Mouse (Mus musculus) hindbrain, embryonic 16.5 days (tissue): Measurements from ENCODE around the gene Cd3eap. TPM values are rescaled to one million over a fixed set of nuclear protein-coding genes. Genes with fewer than 3 reads are reported as not detected.
A peak's percentile ranks its signal among the peaks of the same experiment; 100 is the strongest.

Source experiments
- ATAC-seq: fragments of 200-750 bp; cut with Nextera tagmentation; 2 replicates; pipeline ENCODE4 v1.8.0; 2017; ENCODE audit warnings: moderate TSS enrichment, moderate library complexity
- H3K27ac ChIP-seq: fragments of 300-500 bp; sonication (generic); 2 replicates; pipeline ENCODE4 v1.5.1; 2014; ENCODE audit warnings: low read depth, mild to moderate bottlenecking, control low read depth, low read length, moderate library complexity
- H3K27me3 ChIP-seq: fragments of 300-500 bp; sonication (generic); replicated peaks from 2 replicates; pipeline ENCODE4 v1.6.1; 2014; ENCODE audit warnings: low read length; ENCODE audit not compliant: control insufficient read depth, insufficient read depth
- H3K36me3 ChIP-seq: fragments of 300-500 bp; sonication (generic); 2 replicates; pipeline ENCODE4 v1.6.1; 2014; ENCODE audit warnings: mild to moderate bottlenecking, low read length, moderate library complexity, mixed read lengths; ENCODE audit not compliant: control insufficient read depth, insufficient read depth
- H3K4me1 ChIP-seq: fragments of 300-500 bp; sonication (generic); 2 replicates; pipeline ENCODE4 v1.6.1; 2014; ENCODE audit warnings: low read depth, low read length; ENCODE audit not compliant: control insufficient read depth, insufficient read depth
- H3K4me2 ChIP-seq: fragments of 300-500 bp; sonication (generic); 2 replicates; pipeline ENCODE4 v1.6.1; 2014; ENCODE audit warnings: mild to moderate bottlenecking, low read length, control low read depth, moderate library complexity
- H3K4me3 ChIP-seq: fragments of 300-500 bp; sonication (generic); 2 replicates; pipeline ENCODE4 v1.5.1; 2014; ENCODE audit warnings: mild to moderate bottlenecking, low read length, control low read depth, moderate library complexity
- H3K9ac ChIP-seq: fragments of 300-500 bp; sonication (generic); 2 replicates; pipeline ENCODE4 v1.6.1; 2014; ENCODE audit warnings: low read depth, mild to moderate bottlenecking, control low read depth, low read length, moderate library complexity
- H3K9me3 ChIP-seq: fragments of 300-500 bp; sonication (generic); 2 replicates; pipeline ENCODE4 v1.6.1; 2014; ENCODE audit warnings: mild to moderate bottlenecking, low read length, moderate library complexity; ENCODE audit not compliant: control insufficient read depth
- WGBS: fragments of 180-500 bp; shearing (Covaris S2); extraction: QIAGEN DNeasy Blood & Tissue Kit; methylation state at CpG from one replicate; pipeline ENCODE4 v1.1.7; 2014; 5-methylcytosine and 5-hydroxymethylcytosine counted together
- polyA plus RNA-seq: library from polyadenylated mRNA; unstranded; fragments of >200 nt; fragmentation: Nextera tagmentation; extraction: Ambion mirVana; gene quantifications from 2 replicates; pipeline ENCODE4 v1.2.1, GENCODE M21; 2015

Gene Cd3eap
- polyA plus RNA-seq, 1 experiment from 2014 or later: 23.6 TPM

DNA sequence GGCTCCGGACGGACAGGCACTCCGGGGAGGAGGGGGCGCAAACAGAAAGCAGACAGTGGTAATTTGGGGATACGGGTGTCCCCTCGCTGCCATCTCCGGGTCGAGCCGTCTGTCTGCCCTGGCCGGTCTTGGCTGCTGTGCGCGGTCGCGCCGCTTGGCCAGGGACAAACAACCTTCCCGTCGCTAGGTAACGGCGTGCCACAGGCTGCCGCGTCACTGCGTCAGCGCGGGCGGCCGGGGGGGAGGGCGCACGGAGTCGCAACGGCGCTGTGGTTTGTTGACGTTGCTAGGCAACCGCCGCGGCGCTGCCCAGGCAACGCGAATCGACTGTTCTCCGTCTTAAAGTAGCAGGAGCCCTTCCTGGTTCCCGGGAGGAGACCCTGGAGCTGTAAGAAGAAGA, 39.4 kb downstream of the Cd3eap start:
- H3K4me2 ChIP-seq: peak overlapping the region; percentile 91
- under 1% methylated on average over 41 of the region's 41 CpGs for WGBS
- peak; percentile 95 for ATAC-seq

DNA sequence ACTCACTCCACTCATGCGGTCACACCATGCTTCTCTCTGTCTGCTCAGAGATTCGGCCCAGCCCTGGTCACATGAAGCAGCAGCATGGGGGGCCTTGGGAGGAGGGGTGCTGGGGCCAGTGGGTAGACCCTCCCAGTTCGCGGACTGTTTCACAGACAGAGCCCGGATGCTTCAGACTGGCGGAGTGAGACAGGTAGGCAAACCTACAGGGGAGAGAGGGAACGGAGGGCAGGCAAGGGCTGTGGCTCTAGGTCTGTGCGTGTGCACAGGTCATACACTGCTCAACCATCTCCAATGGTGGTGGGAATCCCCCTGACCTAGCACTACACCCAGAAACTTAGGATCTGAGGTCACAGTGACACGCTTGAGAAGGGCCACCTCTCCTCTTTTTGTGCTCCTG, 39.8 kb downstream of the Cd3eap start:
- peak; percentile 71 for ATAC-seq
- H3K9ac ChIP-seq: peak overlapping the region; percentile 68
- no peaks in the 10 kb centered on the region for H3K9me3 ChIP-seq
- peak overlapping the region; percentile 62 for H3K4me3 ChIP-seq
- H3K27me3 ChIP-seq: no peaks in the 10 kb centered on the region
- H3K4me1 ChIP-seq: peaks cover 12% of the 10 kb centered on the region
- H3K4me2 ChIP-seq: peak overlapping the region; percentile 91
- 26% methylated on average over 9 of the region's 9 CpGs for WGBS
- no peaks in the 10 kb centered on the region for H3K36me3 ChIP-seq
- 0 out of 2 replicates have a peak overlapping the region, but pooled peaks have one; percentile 47 for H3K27ac ChIP-seq

More for the DNA sequence above, 39.4 kb downstream of the Cd3eap start:
- no peaks in the 10 kb centered on the region for H3K36me3 ChIP-seq
- no peaks in the 10 kb centered on the region for H3K27me3 ChIP-seq
- peak overlapping the region; percentile 68 for H3K9ac ChIP-seq
- 0 out of 2 replicates have a peak overlapping the region, but pooled peaks have one; percentile 47 for H3K27ac ChIP-seq
- peak overlapping the region; percentile 62 for H3K4me3 ChIP-seq
- no peaks in the 10 kb centered on the region for H3K9me3 ChIP-seq
- peaks cover 12% of the 10 kb centered on the region for H3K4me1 ChIP-seq

DNA sequence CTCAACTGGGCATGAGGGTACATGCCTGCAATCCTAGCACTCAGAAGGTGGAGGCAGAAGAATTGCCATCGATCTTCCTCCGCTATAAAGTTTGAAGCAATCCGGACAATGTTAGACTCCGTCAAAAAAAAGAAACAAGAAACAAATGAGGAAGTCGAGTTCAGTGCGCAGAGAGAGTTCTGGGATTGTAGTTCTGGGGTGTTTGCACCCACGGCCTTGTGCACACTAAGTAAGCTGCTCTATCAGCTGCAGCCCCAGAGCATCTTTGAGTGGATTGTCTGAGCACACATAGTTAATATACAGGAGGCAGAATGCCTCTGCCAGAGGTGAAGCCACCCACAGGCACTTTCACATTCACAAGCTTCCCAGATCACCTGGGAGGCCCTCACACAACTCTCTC, 40.6 kb downstream of the Cd3eap start:
- ATAC-seq: no peak
- 78% methylated on average over 7 of the region's 7 CpGs for WGBS
- Histone ChIP-seq H3K9me3 (no peaks in the 10 kb centered on the region), H3K9ac (no peak overlapping the region), H3K27ac (no peak overlapping the region), H3K4me3 (no peak overlapping the region), H3K4me2 (no peak overlapping the region), H3K36me3 (no peaks in the 10 kb centered on the region), H3K27me3 (no peaks in the 10 kb centered on the region; the same call in 1 of the 2 replicates), H3K4me1 (peaks cover 12% of the 10 kb centered on the region)

DNA sequence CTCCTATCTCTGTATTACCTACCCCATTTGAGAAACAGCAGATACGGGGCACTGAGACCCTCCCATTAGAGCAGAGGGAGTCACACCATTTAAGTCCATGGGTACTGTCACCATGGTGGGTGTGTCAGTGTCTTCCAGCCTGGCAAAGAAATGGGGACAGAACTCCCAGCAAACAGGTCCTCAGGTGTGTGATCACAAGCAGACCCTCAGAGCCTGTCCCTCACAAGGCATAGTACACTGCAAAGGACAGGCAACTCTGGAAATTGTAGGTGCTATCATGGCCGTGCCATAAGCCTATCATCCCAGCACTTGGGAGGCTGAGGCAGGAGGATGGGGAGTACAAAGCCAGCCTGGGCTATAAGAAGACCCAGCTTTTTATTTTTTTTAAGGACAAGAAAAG, 41.1 kb downstream of the Cd3eap start:
- Histone ChIP-seq H3K4me3 (no peak overlapping the region), H3K27me3 (no peaks in the 10 kb centered on the region; the same call in 1 of the 2 replicates), H3K27ac (no peak overlapping the region), H3K9ac (no peak overlapping the region), H3K4me1 (peaks cover 12% of the 10 kb centered on the region), H3K36me3 (no peaks in the 10 kb centered on the region), H3K4me2 (no peak overlapping the region), H3K9me3 (no peaks in the 10 kb centered on the region)
- no peak for ATAC-seq
- WGBS: 80% methylated on average over 2 of the region's 2 CpGs

DNA sequence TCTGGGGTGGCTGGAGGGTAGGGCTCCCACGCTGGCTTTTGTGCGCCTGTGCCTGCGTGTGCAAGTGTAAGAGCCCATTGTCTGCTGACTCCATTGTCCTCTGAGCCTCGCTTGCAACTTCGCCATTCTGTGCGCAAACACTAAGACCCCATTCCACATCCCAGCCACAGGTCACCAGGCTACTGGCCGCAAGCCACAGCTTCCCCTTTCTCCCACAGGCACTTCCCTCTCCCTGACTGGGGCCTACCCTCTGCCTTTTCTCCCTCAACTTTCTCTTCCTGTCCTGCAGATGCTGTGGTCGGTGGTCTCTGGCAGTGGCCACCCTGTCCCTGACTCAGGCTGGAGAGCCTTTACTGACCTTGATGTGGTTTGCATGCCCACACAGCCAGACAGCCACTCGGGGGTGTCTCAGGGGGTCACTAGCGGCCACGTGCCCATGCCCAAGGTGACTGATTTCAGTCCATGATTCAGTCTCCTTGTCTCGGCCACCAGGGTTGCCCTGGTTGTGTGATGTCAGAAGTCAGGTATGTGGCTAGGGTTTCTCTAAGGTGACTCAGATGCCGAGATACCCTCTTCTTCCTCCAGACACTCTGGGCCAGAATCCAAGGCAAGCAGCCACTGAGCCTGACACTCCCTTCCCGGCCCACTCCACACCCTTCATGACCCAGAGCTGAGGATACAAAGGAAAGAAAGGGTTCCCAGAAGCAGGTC, 42.7 kb downstream of the Cd3eap start:
- H3K27ac ChIP-seq: no peak overlapping the region
- H3K4me3 ChIP-seq: no peak overlapping the region
- no peak overlapping the region for H3K9ac ChIP-seq
- H3K27me3 ChIP-seq: peaks cover 2% of the 10 kb centered on the region; the same call in 1 of the 2 replicates
- peaks cover 12% of the 10 kb centered on the region for H3K4me1 ChIP-seq
- no peak overlapping the region for H3K4me2 ChIP-seq
- no peaks in the 10 kb centered on the region for H3K9me3 ChIP-seq
- WGBS: 37% methylated on average over 14 of the region's 14 CpGs
- no peak for ATAC-seq
- H3K36me3 ChIP-seq: no peaks in the 10 kb centered on the region

DNA sequence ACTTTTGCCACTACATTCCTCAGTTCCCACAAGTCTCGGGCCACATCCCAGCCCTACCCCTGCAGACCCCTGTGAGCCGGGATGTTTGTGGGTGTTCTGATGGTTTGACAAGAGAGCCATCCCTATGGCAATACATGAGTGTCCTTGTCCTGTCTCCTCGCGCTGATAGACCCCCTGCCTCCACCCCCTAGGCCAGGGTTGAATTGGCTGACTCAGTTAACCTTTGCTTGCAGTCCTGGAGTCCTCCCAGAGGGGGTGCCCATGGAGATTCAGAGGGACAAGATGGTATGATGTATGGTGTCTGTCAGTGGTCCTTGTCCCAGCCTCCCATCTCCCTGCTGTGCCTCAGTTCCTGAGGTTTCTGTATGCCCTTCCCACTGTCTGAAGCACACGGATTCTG, 45.2 kb downstream of the Cd3eap start:
- H3K4me3 ChIP-seq: no peak overlapping the region
- 47% methylated on average over 5 of the region's 5 CpGs for WGBS
- no peak overlapping the region for H3K9ac ChIP-seq
- H3K4me1 ChIP-seq: peaks cover 11% of the 10 kb centered on the region
- peaks cover 2% of the 10 kb centered on the region; the same call in 1 of the 2 replicates for H3K27me3 ChIP-seq
- H3K4me2 ChIP-seq: no peak overlapping the region
- ATAC-seq: no peak
- no peaks in the 10 kb centered on the region for H3K36me3 ChIP-seq
- no peak overlapping the region for H3K27ac ChIP-seq
- no peaks in the 10 kb centered on the region for H3K9me3 ChIP-seq

DNA sequence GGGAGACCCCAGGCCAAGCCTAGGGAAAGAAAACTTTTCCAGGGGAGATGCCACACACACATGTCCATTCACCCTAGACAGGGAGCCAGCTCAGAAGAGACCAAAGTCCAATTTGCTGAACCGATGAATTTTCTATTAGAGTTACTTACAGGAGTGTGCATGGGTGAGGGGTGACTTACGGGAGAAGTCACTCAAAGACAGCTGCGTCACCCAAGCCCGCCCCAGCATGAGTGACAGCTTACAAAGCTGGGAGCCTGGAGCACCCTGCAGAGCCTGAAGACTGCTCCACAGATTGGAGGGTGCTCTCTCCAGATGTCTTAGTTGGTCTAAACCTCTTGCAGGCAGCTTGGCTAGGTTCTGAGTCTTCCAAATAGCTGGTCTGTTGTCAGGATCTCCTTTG, 47.3 kb downstream of the Cd3eap start:
- Histone ChIP-seq H3K27ac (no peak overlapping the region), H3K9me3 (no peaks in the 10 kb centered on the region), H3K36me3 (no peaks in the 10 kb centered on the region), H3K4me3 (no peak overlapping the region), H3K4me1 (peaks cover 24% of the 10 kb centered on the region), H3K4me2 (no peak overlapping the region), H3K27me3 (peaks cover 8% of the 10 kb centered on the region), H3K9ac (no peak overlapping the region)
- no peak for ATAC-seq
- 33% methylated on average over 4 of the region's 4 CpGs for WGBS

DNA sequence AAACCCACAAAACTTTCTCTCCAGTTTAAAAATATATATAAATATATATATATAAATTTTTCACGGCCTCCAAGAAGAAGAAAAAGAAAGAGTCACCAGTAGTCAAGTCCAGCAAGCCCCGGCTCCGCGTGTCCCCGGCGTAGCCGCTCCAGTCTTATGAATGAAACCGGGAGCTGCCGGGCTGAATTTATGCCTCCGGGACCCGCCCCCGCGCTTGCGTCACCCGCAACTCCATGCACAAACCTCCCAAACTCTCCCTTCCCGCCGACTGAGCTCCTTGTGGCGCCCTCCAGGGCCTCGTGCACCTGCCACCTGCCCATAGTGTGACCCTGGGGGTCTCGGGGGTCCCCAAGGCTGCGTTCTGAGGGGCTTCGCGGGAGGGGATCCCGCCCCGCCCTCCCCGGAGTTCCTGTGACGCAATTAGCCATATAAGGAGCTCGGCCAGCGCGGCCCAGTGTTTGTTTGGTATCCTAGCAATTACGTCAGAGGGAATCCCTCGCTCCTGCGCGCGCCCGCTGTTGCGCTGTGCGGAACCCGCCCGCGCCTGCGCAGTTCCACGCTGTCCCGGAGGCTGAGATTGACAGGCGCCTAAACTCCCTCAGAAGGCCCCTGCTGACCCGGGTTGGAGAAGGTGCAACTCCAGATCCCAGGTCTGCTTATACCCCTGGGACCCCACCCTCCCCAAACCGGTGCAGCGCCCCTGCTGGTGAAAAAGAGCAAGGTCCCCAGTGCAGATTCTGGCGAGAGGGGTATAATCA, 49.2 kb downstream of the Cd3eap start, which contains the start of gene Fosb:
Gene Fosb (minus strand): TSS at position 168 of the 758 bp plus-strand sequence.
- H3K9ac ChIP-seq: peak within 1 kb of the TSS; percentile 63
- H3K4me3 ChIP-seq: peak within 1 kb of the TSS; percentile 52
- under 1% methylated on average over 42 of the region's 49 CpGs for WGBS
- peaks cover 27% of the 10 kb centered on the region for H3K4me1 ChIP-seq
- H3K27ac ChIP-seq: no peak within 1 kb of the TSS
- H3K4me2 ChIP-seq: peak within 1 kb of the TSS; percentile 99
- peak; percentile 87 for ATAC-seq
- peaks cover 25% of the 10 kb centered on the region for H3K27me3 ChIP-seq
- no peaks in the 10 kb centered on the region for H3K36me3 ChIP-seq
- no peaks in the 10 kb centered on the region for H3K9me3 ChIP-seq

DNA sequence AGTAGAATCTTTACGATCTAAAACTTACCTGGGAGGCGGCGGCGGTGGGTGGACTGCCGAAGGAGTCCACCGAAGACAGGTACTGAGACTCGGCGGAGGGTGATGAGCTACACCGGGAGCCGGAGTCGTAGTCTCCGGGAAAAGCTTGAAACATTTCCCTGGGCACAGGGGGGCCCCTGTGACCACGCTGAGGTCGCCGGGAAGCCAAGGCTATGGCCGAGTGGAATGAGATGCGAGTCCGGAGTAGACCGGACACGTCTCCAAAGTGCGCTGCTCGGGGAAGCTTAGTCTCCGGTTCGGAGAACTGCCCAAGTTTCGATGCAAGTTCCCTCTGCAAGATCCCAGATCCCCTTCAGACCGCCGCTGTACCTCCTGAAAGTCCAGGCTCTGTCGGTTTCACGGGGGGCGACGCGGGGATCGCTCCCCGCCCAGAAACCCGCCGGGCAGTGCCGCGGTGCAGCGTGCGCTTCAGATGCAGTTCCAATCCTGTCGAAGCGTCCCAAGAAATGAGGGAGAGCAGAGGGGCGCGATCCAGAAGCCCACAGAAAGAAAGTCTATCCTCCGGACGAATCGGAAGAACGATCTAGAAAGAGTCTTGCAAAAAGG, 49.9 kb downstream of the Cd3eap start:
- peaks cover 29% of the 10 kb centered on the region for H3K27me3 ChIP-seq
- H3K9me3 ChIP-seq: no peaks in the 10 kb centered on the region
- no peak overlapping the region for H3K27ac ChIP-seq
- peaks cover 33% of the 10 kb centered on the region for H3K4me1 ChIP-seq
- H3K36me3 ChIP-seq: no peaks in the 10 kb centered on the region
- H3K4me3 ChIP-seq: peak overlapping the region; percentile 52
- peak overlapping the region; percentile 12 for H3K9ac ChIP-seq
- peak overlapping the region; percentile 99 for H3K4me2 ChIP-seq
- under 1% methylated on average over 48 of the region's 48 CpGs for WGBS
- no peak for ATAC-seq
